Mouse (Mus musculus): Measurements from ENCODE around the gene Cbx1.

Cbx1 gene

GRCm38 (mm10) chr11:96816494-96816893 lies 27.6 kb downstream of the Cbx1 start:
- no peak for DNase-seq (ENCODE audit: low spot score)

GRCm38 (mm10) chr11:96816979-96817378 lies 28.1 kb downstream of the Cbx1 start:
- no peak for DNase-seq (ENCODE audit: low spot score)

GRCm38 (mm10) chr11:96818128-96818710 lies 29.3 kb downstream of the Cbx1 start:
- DNase-seq (ENCODE audit: low spot score): no peak

- no peak for DNase-seq (ENCODE audit: low spot score)
Observed at GRCm38 (mm10) chr11:96821956-96822355, 33.0 kb downstream of the Cbx1 start.

GRCm38 (mm10) chr11:96822675-96823470 lies 33.9 kb downstream of the Cbx1 start:
- no peak for DNase-seq (ENCODE audit: low spot score)

- DNase-seq (ENCODE audit: low spot score): no peak
Observed at GRCm38 (mm10) chr11:96823471-96823837, 34.5 kb downstream of the Cbx1 start.

- DNase-seq (ENCODE audit: low spot score): peak; percentile 89
Observed at GRCm38 (mm10) chr11:96823880-96824782, 35.2 kb downstream of the Cbx1 start.

- peak; percentile 84 for DNase-seq (ENCODE audit: low spot score)
Observed at GRCm38 (mm10) chr11:96824783-96825495, 36.0 kb downstream of the Cbx1 start.

- DNase-seq (ENCODE audit: low spot score): no peak
Observed at GRCm38 (mm10) chr11:96826481-96826880, 37.6 kb downstream of the Cbx1 start.

- DNase-seq (ENCODE audit: low spot score): no peak
Observed at GRCm38 (mm10) chr11:96827062-96827581, 38.2 kb downstream of the Cbx1 start.

- DNase-seq (ENCODE audit: low spot score): no peak
Observed at GRCm38 (mm10) chr11:96827917-96828316, 39.0 kb downstream of the Cbx1 start.

GRCm38 (mm10) chr11:96828881-96829280 lies 40.0 kb downstream of the Cbx1 start:
- no peak for DNase-seq (ENCODE audit: low spot score)

- DNase-seq (ENCODE audit: low spot score): peak; percentile 87
Observed at GRCm38 (mm10) chr11:96829403-96829812, 40.5 kb downstream of the Cbx1 start.

GRCm38 (mm10) chr11:96829813-96830538 lies 41.0 kb downstream of the Cbx1 start, which contains the start of gene Nfe2l1:
Nfe2l1 (minus strand) TSS chr11:96829968.
- DNase-seq (ENCODE audit: low spot score): peak; percentile 99

GRCm38 (mm10) chr11:96830539-96831216 lies 41.8 kb downstream of the Cbx1 start:
- no peak for DNase-seq (ENCODE audit: low spot score)

GRCm38 (mm10) chr11:96831516-96831915 lies 42.6 kb downstream of the Cbx1 start:
- DNase-seq (ENCODE audit: low spot score): no peak

GRCm38 (mm10) chr11:96832541-96832940 lies 43.6 kb downstream of the Cbx1 start:
- no peak for DNase-seq (ENCODE audit: low spot score)

GRCm38 (mm10) chr11:96832973-96833372 lies 44.0 kb downstream of the Cbx1 start:
- no peak for DNase-seq (ENCODE audit: low spot score)

- no peak for DNase-seq (ENCODE audit: low spot score)
Observed at GRCm38 (mm10) chr11:96834127-96834526, 45.2 kb downstream of the Cbx1 start.

- DNase-seq (ENCODE audit: low spot score): no peak
Observed at GRCm38 (mm10) chr11:96837298-96837697, 48.4 kb downstream of the Cbx1 start.

Data from ovary, adult 18-20 months (tissue).